Mouse (Mus musculus): ENCODE measurements around the gene Gm8180. TPM values are rescaled to one million over a fixed set of nuclear protein-coding genes. Genes with fewer than 3 reads are reported as not detected.
A peak's percentile ranks its signal among the peaks of the same experiment; 100 is the strongest.
"Not testable (repeated sequence)": the region's sequence is repeated elsewhere in the genome, so short reads cannot be mapped to it uniquely, and the experiment has no call there.

Gene Gm8180
- not detected in 2 replicates for polyA plus RNA-seq (2014; fragmentation: Nextera tagmentation; extraction: Ambion mirVana)

DNA sequence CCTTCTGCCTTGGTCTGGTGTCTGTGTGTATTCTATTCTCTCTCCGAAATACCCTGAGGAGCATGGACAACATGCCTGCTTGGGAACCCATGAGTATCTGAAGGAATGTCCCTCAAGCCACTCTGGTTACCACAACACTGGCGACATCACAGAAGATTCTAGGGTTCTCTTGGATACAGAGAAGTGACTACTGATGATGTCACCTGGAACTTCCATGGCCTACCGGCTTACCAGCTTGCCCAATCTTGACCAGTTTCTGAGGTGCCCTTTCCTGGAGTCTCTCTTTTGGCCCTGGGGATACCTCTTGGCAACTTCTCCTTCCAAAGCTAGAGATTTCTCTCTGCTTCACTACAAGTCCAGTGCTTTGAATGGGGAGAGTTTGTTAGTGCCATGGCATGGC lies at the start of gene Gm8180:
Gene Gm8180 (minus strand): TSS at position 101 of the 400 bp plus-strand sequence.
- not testable (repeated sequence) for H3K4me1 ChIP-seq (replicated peaks; ENCODE audit: control insufficient read depth, insufficient read depth, low read length); H3K9ac ChIP-seq (ENCODE audit: low read depth, low read length); H3K9me3 ChIP-seq (ENCODE audit: control insufficient read depth, low read length); H3K4me3 ChIP-seq (ENCODE audit: low read depth, low read length); DNase-seq (ENCODE audit: low spot score); H3K27me3 ChIP-seq (replicated peaks; ENCODE audit: control insufficient read depth, insufficient read depth, low read length); H3K4me2 ChIP-seq; H3K36me3 ChIP-seq (ENCODE audit: control insufficient read depth, insufficient read depth, low read length); ATAC-seq (replicated peaks; ENCODE audit: low FRiP score); H3K27ac ChIP-seq (ENCODE audit: low read depth, low read length)
- 89% methylated on average over 3 of the region's 3 CpGs for WGBS

DNA sequence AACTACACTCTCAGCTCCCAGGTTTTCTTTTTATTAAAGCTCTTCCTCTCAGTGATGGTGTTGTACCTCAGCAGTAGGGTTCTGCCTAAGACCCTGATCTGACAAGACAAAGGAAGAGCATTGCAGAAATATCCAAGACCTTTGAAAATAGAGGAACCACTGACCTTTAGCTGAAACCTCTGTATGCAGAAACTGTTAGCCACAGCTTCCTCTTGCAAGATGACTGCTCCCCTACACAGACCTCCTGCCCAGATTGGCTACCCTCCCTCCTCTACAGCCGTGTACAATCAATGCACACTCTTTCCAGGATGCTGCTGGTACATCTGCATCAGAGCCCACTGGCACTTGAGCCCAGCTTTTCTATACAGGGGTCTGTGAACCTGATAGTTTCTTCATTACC lies 45.8 kb upstream of the Gm8180 start:
- ATAC-seq (replicated peaks; ENCODE audit: low FRiP score); H3K4me3 ChIP-seq (ENCODE audit: low read depth, low read length); H3K4me1 ChIP-seq (replicated peaks; ENCODE audit: control insufficient read depth, insufficient read depth, low read length); H3K9me3 ChIP-seq (ENCODE audit: control insufficient read depth, low read length); H3K9ac ChIP-seq (ENCODE audit: low read depth, low read length); H3K27ac ChIP-seq (ENCODE audit: low read depth, low read length); H3K36me3 ChIP-seq (ENCODE audit: control insufficient read depth, insufficient read depth, low read length); H3K4me2 ChIP-seq; H3K27me3 ChIP-seq (replicated peaks; ENCODE audit: control insufficient read depth, insufficient read depth, low read length); DNase-seq (ENCODE audit: low spot score): not testable (repeated sequence)
- WGBS, result 29% methylated on average over 1 of the region's 1 CpGs

DNA sequence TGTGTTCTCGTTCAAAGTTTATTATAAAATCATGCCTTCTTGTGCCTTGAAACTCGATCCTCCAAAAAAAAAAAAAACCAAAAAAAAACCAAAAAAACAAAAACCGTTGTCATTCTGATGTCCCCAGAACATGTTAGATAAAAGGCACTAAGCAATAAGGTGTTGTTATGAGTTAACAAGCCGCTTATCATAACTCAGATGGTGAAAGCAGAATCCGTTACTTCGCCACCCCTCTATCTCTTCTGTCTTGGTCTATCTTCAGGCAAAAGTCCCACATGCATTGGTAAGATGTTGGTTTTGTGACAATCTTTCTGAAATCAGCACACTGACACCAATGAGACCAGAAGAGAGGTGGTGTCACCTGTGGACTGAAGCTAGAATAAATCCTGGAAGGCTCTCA lies 39.6 kb upstream of the Gm8180 start:
- not testable (repeated sequence) for H3K9me3 ChIP-seq (ENCODE audit: control insufficient read depth, low read length); DNase-seq (ENCODE audit: low spot score); H3K4me3 ChIP-seq (ENCODE audit: low read depth, low read length); H3K27ac ChIP-seq (ENCODE audit: low read depth, low read length); H3K9ac ChIP-seq (ENCODE audit: low read depth, low read length); H3K27me3 ChIP-seq (replicated peaks; ENCODE audit: control insufficient read depth, insufficient read depth, low read length); H3K36me3 ChIP-seq (ENCODE audit: control insufficient read depth, insufficient read depth, low read length); H3K4me2 ChIP-seq; H3K4me1 ChIP-seq (replicated peaks; ENCODE audit: control insufficient read depth, insufficient read depth, low read length)
- 0 out of 2 replicates have a peak, but pooled peaks have one; percentile 25 for ATAC-seq (replicated peaks; ENCODE audit: low FRiP score)
- 80% methylated on average over 6 of the region's 6 CpGs for WGBS

DNA sequence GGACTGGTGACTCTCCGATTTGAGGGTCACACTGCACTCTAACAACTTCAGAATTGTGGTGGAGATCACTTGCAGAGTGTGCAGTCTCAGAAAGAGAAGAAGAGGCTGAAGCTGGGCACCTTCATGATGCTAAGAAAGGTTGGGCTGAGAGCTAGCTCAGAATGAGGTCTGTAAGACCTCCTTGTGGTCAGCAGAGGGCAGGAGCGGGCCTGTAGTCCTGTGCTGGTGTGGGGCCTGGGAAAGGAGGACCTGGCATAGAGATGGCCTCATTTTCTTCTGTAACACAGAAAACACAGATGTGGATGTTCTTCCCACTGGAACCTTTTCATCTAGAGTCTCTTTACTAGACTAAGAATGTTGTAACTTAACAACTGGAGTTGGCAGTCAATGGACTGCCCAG lies 37.3 kb upstream of the Gm8180 start:
- not testable (repeated sequence) for H3K4me3 ChIP-seq (ENCODE audit: low read depth, low read length); H3K4me2 ChIP-seq; H3K9ac ChIP-seq (ENCODE audit: low read depth, low read length); H3K36me3 ChIP-seq (ENCODE audit: control insufficient read depth, insufficient read depth, low read length); H3K27me3 ChIP-seq (replicated peaks; ENCODE audit: control insufficient read depth, insufficient read depth, low read length); H3K27ac ChIP-seq (ENCODE audit: low read depth, low read length); H3K9me3 ChIP-seq (ENCODE audit: control insufficient read depth, low read length); DNase-seq (ENCODE audit: low spot score); H3K4me1 ChIP-seq (replicated peaks; ENCODE audit: control insufficient read depth, insufficient read depth, low read length)
- 0 out of 2 replicates have a peak, but pooled peaks have one; percentile 53 for ATAC-seq (replicated peaks; ENCODE audit: low FRiP score)
- WGBS, result 39% methylated on average over 1 of the region's 2 CpGs

DNA sequence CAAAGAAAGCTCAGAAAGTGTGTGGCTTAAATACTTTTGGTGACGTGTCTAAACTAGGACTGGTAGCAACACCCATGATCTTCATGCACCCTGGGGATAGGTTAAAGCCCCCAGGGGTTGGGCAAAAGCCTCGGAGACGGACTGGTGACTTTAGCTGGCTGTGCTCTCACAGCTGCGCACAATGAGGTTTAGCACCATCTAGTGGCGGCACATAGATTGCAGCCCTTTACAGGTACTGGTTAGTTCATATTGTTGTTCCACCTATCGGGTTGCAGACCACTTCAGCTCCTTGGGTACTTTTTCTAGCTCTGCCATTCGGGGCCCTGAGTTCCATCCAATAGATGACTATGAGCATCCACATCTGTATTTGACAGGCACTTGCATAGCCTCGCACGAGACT lies 27.9 kb upstream of the Gm8180 start:
- DNase-seq (ENCODE audit: low spot score); H3K9me3 ChIP-seq (ENCODE audit: control insufficient read depth, low read length); H3K27ac ChIP-seq (ENCODE audit: low read depth, low read length); H3K4me1 ChIP-seq (replicated peaks; ENCODE audit: control insufficient read depth, insufficient read depth, low read length); H3K36me3 ChIP-seq (ENCODE audit: control insufficient read depth, insufficient read depth, low read length); H3K4me3 ChIP-seq (ENCODE audit: low read depth, low read length); H3K9ac ChIP-seq (ENCODE audit: low read depth, low read length); ATAC-seq (replicated peaks; ENCODE audit: low FRiP score); H3K27me3 ChIP-seq (replicated peaks; ENCODE audit: control insufficient read depth, insufficient read depth, low read length); H3K4me2 ChIP-seq: not testable (repeated sequence)
- WGBS, result 53% methylated on average over 6 of the region's 9 CpGs

DNA sequence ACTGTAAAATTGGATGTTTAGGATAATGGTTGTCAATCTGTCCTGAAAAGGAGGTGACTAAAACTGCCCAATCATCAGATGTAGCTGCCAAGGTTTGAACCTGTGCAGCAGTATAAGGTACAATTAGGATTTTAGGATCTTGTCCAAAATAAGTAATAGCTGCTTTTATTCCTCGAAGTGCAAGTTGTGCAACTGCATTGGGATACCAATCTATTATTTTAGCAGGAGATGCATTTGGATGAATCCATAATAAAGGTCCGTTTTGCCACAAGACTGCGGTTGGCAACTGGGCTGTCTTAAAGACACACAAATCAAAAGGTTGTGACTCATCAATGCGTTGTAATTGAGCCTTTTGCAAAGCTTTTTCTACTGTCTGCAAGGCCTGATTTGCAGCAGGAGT lies 23.6 kb upstream of the Gm8180 start:
- H3K27ac ChIP-seq (ENCODE audit: low read depth, low read length); H3K27me3 ChIP-seq (replicated peaks; ENCODE audit: control insufficient read depth, insufficient read depth, low read length); H3K4me3 ChIP-seq (ENCODE audit: low read depth, low read length); H3K4me2 ChIP-seq; H3K36me3 ChIP-seq (ENCODE audit: control insufficient read depth, insufficient read depth, low read length); H3K9ac ChIP-seq (ENCODE audit: low read depth, low read length); DNase-seq (ENCODE audit: low spot score); ATAC-seq (replicated peaks; ENCODE audit: low FRiP score); H3K9me3 ChIP-seq (ENCODE audit: control insufficient read depth, low read length); H3K4me1 ChIP-seq (replicated peaks; ENCODE audit: control insufficient read depth, insufficient read depth, low read length): not testable (repeated sequence)
- WGBS, result 68% methylated on average over 3 of the region's 4 CpGs

DNA sequence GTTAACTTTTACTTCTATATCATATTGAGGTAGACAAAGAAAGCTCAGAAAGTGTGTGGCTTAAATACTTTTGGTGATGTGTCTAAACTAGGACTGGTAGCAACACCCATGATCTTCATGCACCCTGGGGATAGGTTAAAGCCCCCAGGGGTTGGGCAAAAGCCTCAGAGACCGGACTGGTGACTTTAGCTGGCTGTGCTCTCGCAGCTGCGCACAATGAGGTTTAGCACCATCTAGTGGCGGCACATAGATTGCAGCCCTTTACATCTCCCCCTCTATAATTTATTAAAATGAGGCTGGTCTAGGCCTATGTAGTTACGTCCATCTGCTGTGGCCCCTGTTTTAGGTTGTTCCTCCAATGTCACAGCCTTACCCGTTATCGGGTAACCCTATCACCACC lies 19.9 kb upstream of the Gm8180 start:
- 14% methylated on average over 7 of the region's 7 CpGs for WGBS
- not testable (repeated sequence) for DNase-seq (ENCODE audit: low spot score); H3K4me1 ChIP-seq (replicated peaks; ENCODE audit: control insufficient read depth, insufficient read depth, low read length)

DNA sequence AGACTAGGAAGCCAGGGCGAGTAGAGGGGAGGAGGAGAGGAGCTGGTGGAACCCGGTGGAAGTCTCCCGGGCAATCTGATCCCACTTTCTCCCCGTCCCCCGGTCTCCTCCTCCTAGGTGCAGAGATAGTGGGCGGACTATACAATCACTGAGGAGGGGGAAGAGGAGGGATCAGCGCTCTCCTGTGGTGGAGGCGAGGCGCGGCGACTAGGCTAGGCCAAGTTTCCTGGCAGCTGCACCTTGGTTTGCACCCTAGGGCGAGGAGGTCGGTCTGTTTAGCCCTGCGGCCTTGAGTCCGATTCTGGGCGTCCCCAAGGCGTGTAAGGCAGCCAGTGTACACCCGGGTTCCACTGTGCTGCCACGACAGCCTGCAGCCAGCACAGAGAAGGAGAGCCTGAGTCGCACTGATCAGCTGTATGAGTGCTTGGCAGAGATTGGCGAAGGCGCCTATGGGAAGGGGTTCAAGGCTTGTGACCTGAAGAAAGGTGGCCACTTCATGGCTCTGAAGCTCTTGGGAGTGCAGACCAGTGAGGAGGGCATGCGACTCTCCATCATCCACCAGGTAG lies 12.4 kb upstream of the Gm8180 start:
- ATAC-seq (replicated peaks; ENCODE audit: low FRiP score) (0 out of 2 replicates have a peak, but pooled peaks have one; percentile 36), DNase-seq (ENCODE audit: low spot score) (peak; percentile 35)
- H3K9me3 ChIP-seq (ENCODE audit: control insufficient read depth, low read length); H3K4me1 ChIP-seq (replicated peaks; ENCODE audit: control insufficient read depth, insufficient read depth, low read length); H3K4me3 ChIP-seq (ENCODE audit: low read depth, low read length); H3K9ac ChIP-seq (ENCODE audit: low read depth, low read length); H3K36me3 ChIP-seq (ENCODE audit: control insufficient read depth, insufficient read depth, low read length); H3K27me3 ChIP-seq (replicated peaks; ENCODE audit: control insufficient read depth, insufficient read depth, low read length); H3K27ac ChIP-seq (ENCODE audit: low read depth, low read length): not testable (repeated sequence)
- WGBS, result 12% methylated on average over 23 of the region's 23 CpGs
- peak overlapping the region; percentile 36 for H3K4me2 ChIP-seq

More for the DNA sequence above, 19.9 kb upstream of the Gm8180 start:
- H3K9me3 ChIP-seq (ENCODE audit: control insufficient read depth, low read length); H3K4me2 ChIP-seq; H3K27ac ChIP-seq (ENCODE audit: low read depth, low read length); H3K27me3 ChIP-seq (replicated peaks; ENCODE audit: control insufficient read depth, insufficient read depth, low read length); H3K9ac ChIP-seq (ENCODE audit: low read depth, low read length); H3K36me3 ChIP-seq (ENCODE audit: control insufficient read depth, insufficient read depth, low read length); ATAC-seq (replicated peaks; ENCODE audit: low FRiP score); H3K4me3 ChIP-seq (ENCODE audit: low read depth, low read length): not testable (repeated sequence)

All from liver, embryonic 11.5 days (tissue).